Mouse (Mus musculus): ENCODE results near the gene Ctla4. TPM values are rescaled to one million over a fixed set of nuclear protein-coding genes. Genes with fewer than 3 reads are reported as not detected.

Gene Ctla4
- total and polyA plus RNA-seq, 2 experiments from 2014 or later: not detected

DNA sequence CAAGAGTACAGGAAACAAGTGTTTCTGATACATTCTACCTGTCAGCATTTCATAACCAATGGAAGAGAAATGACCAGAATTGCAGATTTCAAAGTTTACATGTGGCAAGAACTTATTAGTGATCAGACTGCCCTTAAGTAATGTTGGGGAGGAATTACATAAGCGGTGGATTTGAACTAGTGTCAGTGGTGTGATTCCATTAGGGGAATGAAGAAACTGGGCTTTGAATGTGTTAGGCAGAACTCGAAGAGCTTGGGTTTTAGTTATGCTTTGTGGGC, 12.1 kb downstream of the Ctla4 start:
- no peak overlapping the region for H3K27ac ChIP-seq (ENCODE audit: low read depth, low read length)
- no peak overlapping the region for H3K4me3 ChIP-seq (ENCODE audit: low read depth, low read length)
- H3K9me3 ChIP-seq (ENCODE audit: low read length): no peaks in the 10 kb centered on the region
- no peaks in the 10 kb centered on the region for H3K36me3 ChIP-seq (ENCODE audit: insufficient read depth, low read length)
- DNase-seq (ENCODE audit: low spot score) (no peak), ATAC-seq (ENCODE audit: low FRiP score) (no peak)
- 74% methylated on average over 2 of the region's 2 CpGs for WGBS
- H3K27me3 ChIP-seq (ENCODE audit: insufficient read depth, low read length): no peaks in the 10 kb centered on the region
- no peak for TF ChIP-seq CTCF (IDR thresholded peaks at IDR 0.05)
- H3K4me1 ChIP-seq (ENCODE audit: insufficient read depth, low read length): no peaks in the 10 kb centered on the region
- no peak overlapping the region for H3K4me2 ChIP-seq (ENCODE audit: low read depth, low read length, poor library complexity, severe bottlenecking)
- H3K9ac ChIP-seq (replicated peaks; ENCODE audit: low read length, poor library complexity, severe bottlenecking): no peak overlapping the region

DNA sequence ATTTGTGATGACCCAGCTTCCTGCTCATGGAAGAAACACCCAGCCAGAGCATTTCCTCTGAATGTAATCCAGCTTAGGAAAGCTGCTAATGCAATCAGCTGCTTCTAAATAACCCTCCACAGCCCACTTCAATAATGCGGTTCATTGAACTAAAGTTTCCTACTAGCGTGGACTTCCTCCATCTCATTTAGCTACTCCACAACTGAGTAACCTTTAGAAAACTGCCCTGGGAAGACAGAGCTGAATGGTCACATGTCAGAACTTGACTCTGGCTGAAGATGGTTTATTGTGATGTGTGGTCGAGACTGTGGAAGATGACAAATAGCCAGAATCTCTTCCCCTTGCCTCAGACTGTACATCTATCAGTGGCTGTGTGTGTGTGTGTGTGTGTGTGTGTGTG, 12.4 kb downstream of the Ctla4 start:
- no peak overlapping the region for H3K4me2 ChIP-seq (ENCODE audit: low read depth, low read length, poor library complexity, severe bottlenecking)
- TF ChIP-seq CTCF (IDR thresholded peaks at IDR 0.05): no peak
- 72% methylated on average over 3 of the region's 3 CpGs for WGBS
- H3K27ac ChIP-seq (ENCODE audit: low read depth, low read length): no peak overlapping the region
- no peaks in the 10 kb centered on the region for H3K27me3 ChIP-seq (ENCODE audit: insufficient read depth, low read length)
- H3K36me3 ChIP-seq (ENCODE audit: insufficient read depth, low read length): no peaks in the 10 kb centered on the region
- no peaks in the 10 kb centered on the region for H3K9me3 ChIP-seq (ENCODE audit: low read length)
- H3K4me1 ChIP-seq (ENCODE audit: insufficient read depth, low read length): no peaks in the 10 kb centered on the region
- DNase-seq (ENCODE audit: low spot score) (no peak), ATAC-seq (ENCODE audit: low FRiP score) (no peak)
- H3K9ac ChIP-seq (replicated peaks; ENCODE audit: low read length, poor library complexity, severe bottlenecking): no peak overlapping the region
- H3K4me3 ChIP-seq (ENCODE audit: low read depth, low read length): no peak overlapping the region

DNA sequence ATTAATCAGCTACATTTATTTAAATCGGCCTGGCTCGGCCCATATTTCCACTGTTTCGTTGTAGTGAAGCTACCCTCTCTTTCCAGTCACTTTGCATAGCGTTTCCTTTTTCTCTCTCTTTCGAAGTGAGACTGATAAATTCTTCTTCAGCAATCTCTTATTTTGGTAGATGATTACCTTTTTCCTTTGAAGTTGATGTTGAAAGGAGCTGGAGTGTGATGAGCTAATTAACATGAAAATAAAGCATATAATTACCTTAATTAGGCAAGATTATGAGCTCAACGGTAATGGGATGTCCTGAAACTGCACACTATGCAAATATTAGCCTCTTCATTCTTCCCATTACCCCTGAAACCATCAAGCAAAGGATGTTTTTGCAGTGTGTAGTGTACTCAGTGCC, 15.7 kb downstream of the Ctla4 start:
- H3K9ac ChIP-seq (replicated peaks; ENCODE audit: low read length, poor library complexity, severe bottlenecking): no peak overlapping the region
- DNase-seq (ENCODE audit: low spot score) (no peak), ATAC-seq (ENCODE audit: low FRiP score) (no peak)
- WGBS: 53% methylated on average over 6 of the region's 6 CpGs
- TF ChIP-seq CTCF (IDR thresholded peaks at IDR 0.05): no peak
- no peaks in the 10 kb centered on the region for H3K9me3 ChIP-seq (ENCODE audit: low read length)
- no peaks in the 10 kb centered on the region for H3K36me3 ChIP-seq (ENCODE audit: insufficient read depth, low read length)
- H3K27ac ChIP-seq (ENCODE audit: low read depth, low read length): no peak overlapping the region
- no peak overlapping the region for H3K4me2 ChIP-seq (ENCODE audit: low read depth, low read length, poor library complexity, severe bottlenecking)
- no peak overlapping the region for H3K4me3 ChIP-seq (ENCODE audit: low read depth, low read length)
- no peaks in the 10 kb centered on the region for H3K27me3 ChIP-seq (ENCODE audit: insufficient read depth, low read length)
- H3K4me1 ChIP-seq (ENCODE audit: insufficient read depth, low read length): no peaks in the 10 kb centered on the region

DNA sequence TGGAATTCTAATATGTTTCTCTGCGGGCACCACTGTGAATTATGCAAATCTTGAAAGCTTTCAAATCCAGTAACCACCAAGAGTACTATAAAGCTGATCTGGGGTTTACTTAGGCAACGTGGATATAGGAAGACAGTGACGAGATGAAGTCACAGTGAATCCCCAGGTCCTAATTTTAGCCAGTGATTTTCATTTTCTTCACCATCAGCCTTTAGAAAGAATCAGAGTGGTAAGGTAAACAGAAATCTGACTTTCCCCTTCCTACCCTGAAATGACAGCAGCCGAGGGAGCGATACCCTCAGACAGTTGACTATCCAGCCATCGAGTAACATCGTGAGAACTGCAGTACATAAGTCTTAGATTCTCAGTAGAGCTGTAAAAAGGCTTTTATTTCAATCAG, 16.3 kb downstream of the Ctla4 start:
- no peak overlapping the region for H3K4me2 ChIP-seq (ENCODE audit: low read depth, low read length, poor library complexity, severe bottlenecking)
- 76% methylated on average over 7 of the region's 7 CpGs for WGBS
- H3K9ac ChIP-seq (replicated peaks; ENCODE audit: low read length, poor library complexity, severe bottlenecking): no peak overlapping the region
- no peaks in the 10 kb centered on the region for H3K36me3 ChIP-seq (ENCODE audit: insufficient read depth, low read length)
- H3K4me1 ChIP-seq (ENCODE audit: insufficient read depth, low read length): no peaks in the 10 kb centered on the region
- no peak for TF ChIP-seq CTCF (IDR thresholded peaks at IDR 0.05)
- DNase-seq (ENCODE audit: low spot score): no peak
- no peak for ATAC-seq (ENCODE audit: low FRiP score)
- no peaks in the 10 kb centered on the region for H3K27me3 ChIP-seq (ENCODE audit: insufficient read depth, low read length)
- no peak overlapping the region for H3K4me3 ChIP-seq (ENCODE audit: low read depth, low read length)
- no peak overlapping the region for H3K27ac ChIP-seq (ENCODE audit: low read depth, low read length)
- no peaks in the 10 kb centered on the region for H3K9me3 ChIP-seq (ENCODE audit: low read length)

DNA sequence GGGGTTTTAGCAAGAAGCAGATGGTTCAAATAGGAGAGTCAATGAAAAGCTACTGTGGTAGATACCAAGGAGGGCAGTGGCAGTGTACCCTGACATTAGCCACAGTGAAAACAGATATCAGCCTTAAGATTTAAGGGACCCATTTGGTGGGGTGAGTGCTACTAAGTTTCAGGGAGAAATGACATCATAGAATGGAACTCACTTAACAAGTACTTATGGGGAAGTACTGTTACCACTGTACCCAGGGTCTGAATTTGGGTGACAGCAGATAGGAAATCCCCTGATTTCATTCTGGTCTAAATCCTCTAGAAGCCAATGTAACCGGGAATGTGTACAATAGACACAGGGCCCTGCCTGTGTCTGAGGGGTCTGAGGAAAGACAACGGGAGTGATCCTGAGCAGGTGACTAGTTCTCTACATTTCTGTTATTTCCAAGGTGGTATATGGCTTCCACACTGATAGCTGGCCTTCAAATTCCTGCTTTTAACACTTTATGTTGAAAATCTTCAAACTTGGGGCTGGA, 17.7 kb downstream of the Ctla4 start:
- no peak overlapping the region for H3K9ac ChIP-seq (replicated peaks; ENCODE audit: low read length, poor library complexity, severe bottlenecking)
- DNase-seq (ENCODE audit: low spot score) (no peak), ATAC-seq (ENCODE audit: low FRiP score) (no peak)
- H3K36me3 ChIP-seq (ENCODE audit: insufficient read depth, low read length): no peaks in the 10 kb centered on the region
- no peaks in the 10 kb centered on the region for H3K9me3 ChIP-seq (ENCODE audit: low read length)
- no peaks in the 10 kb centered on the region for H3K27me3 ChIP-seq (ENCODE audit: insufficient read depth, low read length)
- H3K27ac ChIP-seq (ENCODE audit: low read depth, low read length): no peak overlapping the region
- TF ChIP-seq CTCF (IDR thresholded peaks at IDR 0.05): no peak
- no peak overlapping the region for H3K4me2 ChIP-seq (ENCODE audit: low read depth, low read length, poor library complexity, severe bottlenecking)
- no peaks in the 10 kb centered on the region for H3K4me1 ChIP-seq (ENCODE audit: insufficient read depth, low read length)
- 94% methylated on average over 2 of the region's 2 CpGs for WGBS
- H3K4me3 ChIP-seq (ENCODE audit: low read depth, low read length): no peak overlapping the region

DNA sequence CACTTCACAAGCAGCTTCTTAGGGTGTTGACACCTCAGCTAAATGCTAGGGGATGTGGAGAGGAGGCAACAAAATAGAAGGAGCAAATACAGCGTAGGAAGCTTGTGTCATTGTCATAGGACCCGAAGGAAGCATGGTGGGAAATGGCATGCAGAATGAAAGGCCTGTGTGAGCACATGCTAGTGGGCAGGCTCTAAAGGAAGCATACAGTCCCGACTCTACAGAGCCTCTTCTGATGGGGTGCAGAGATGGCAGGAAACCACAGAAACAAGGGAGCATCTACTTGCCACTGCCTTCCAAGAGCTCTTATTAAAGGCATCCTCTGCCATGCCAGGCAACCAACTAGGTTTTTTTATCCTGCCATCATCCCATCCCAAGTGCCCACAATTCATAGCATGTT, 20.7 kb downstream of the Ctla4 start:
- Histone ChIP-seq H3K27ac (ENCODE audit: low read depth, low read length) (no peak overlapping the region), H3K36me3 (ENCODE audit: insufficient read depth, low read length) (no peaks in the 10 kb centered on the region), H3K9ac (replicated peaks; ENCODE audit: low read length, poor library complexity, severe bottlenecking) (no peak overlapping the region), H3K4me3 (ENCODE audit: low read depth, low read length) (no peak overlapping the region), H3K27me3 (ENCODE audit: insufficient read depth, low read length) (no peaks in the 10 kb centered on the region), H3K4me1 (ENCODE audit: insufficient read depth, low read length) (no peaks in the 10 kb centered on the region), H3K9me3 (ENCODE audit: low read length) (no peaks in the 10 kb centered on the region), H3K4me2 (ENCODE audit: low read depth, low read length, poor library complexity, severe bottlenecking) (no peak overlapping the region)
- ATAC-seq (ENCODE audit: low FRiP score) (no peak), DNase-seq (ENCODE audit: low spot score) (no peak)
- 90% methylated on average over 3 of the region's 3 CpGs for WGBS
- no peak for TF ChIP-seq CTCF (IDR thresholded peaks at IDR 0.05)

Measured in midbrain, postnatal 0 days (tissue).